Mouse (Mus musculus) common myeloid progenitor, adult 5-6 weeks (primary cell): ENCODE data around the gene Cblc. TPM values are rescaled to one million over a fixed set of nuclear protein-coding genes. Genes with fewer than 3 reads are reported as not detected.

Experiments
- ATAC-seq: replicated peaks from 2 replicates; pipeline ENCODE4 v1.8.0; 2016; ENCODE audit warnings: low read depth, mild to moderate bottlenecking, moderate TSS enrichment, inconsistent platforms; ENCODE audit not compliant: poor library complexity, severe bottlenecking
- total RNA-seq: library from RNA; stranded (forward); fragments of 200-1000, 187-1606 nt; gene quantifications from 2 replicates; pipeline ENCODE4 v1.2.3, GENCODE M21; 2017

The Cblc gene
- total RNA-seq, 1 experiment from 2014 or later, result not detected

GRCm38 (mm10) chr7:19755851-19756786, 40.5 kb downstream of the Cblc start:
- ATAC-seq, result no peak

GRCm38 (mm10) chr7:19755008-19755407, 41.6 kb downstream of the Cblc start:
- no peak for ATAC-seq

GRCm38 (mm10) chr7:19754065-19754464, 42.5 kb downstream of the Cblc start:
- no peak for ATAC-seq

- no peak for ATAC-seq
Measured at GRCm38 (mm10) chr7:19753587-19753986, 43.0 kb downstream of the Cblc start.

GRCm38 (mm10) chr7:19752652-19753051, 44.0 kb downstream of the Cblc start:
- no peak for ATAC-seq

GRCm38 (mm10) chr7:19751070-19751383, 45.6 kb downstream of the Cblc start:
- ATAC-seq, result no peak

- peak; percentile 67 for ATAC-seq
Measured at GRCm38 (mm10) chr7:19750217-19751069, 46.2 kb downstream of the Cblc start, which contains the start of gene Nectin2. Gene Nectin2, minus strand, starts transcription at chr7:19750483.

GRCm38 (mm10) chr7:19749389-19750216, 47.0 kb downstream of the Cblc start:
- ATAC-seq, result peak; percentile 87

GRCm38 (mm10) chr7:19748219-19749195, 48.1 kb downstream of the Cblc start:
- no peak for ATAC-seq

- no peak for ATAC-seq
Measured at GRCm38 (mm10) chr7:19747420-19748218, 49.0 kb downstream of the Cblc start.

- no peak for ATAC-seq
Measured at GRCm38 (mm10) chr7:19746426-19747201, 50.0 kb downstream of the Cblc start.

GRCm38 (mm10) chr7:19745971-19746370, 50.6 kb downstream of the Cblc start:
- no peak for ATAC-seq

GRCm38 (mm10) chr7:19744590-19745385, 51.8 kb downstream of the Cblc start:
- ATAC-seq, result peak; percentile 60

GRCm38 (mm10) chr7:19743791-19744190, 52.8 kb downstream of the Cblc start:
- no peak for ATAC-seq

- ATAC-seq, result no peak
Measured at GRCm38 (mm10) chr7:19742468-19742867, 54.1 kb downstream of the Cblc start.

- no peak for ATAC-seq
Measured at GRCm38 (mm10) chr7:19741329-19742031, 55.1 kb downstream of the Cblc start.
